Mouse (Mus musculus) kidney, adult 8-10 months (tissue): ENCODE measurements around the gene Lsp1.

ENCODE experiments used
- DNase-seq, 2 experiments: peaks; one replicate each; pipeline ENCODE4 v3.0.0; 2022

Lsp1 gene

DNA sequence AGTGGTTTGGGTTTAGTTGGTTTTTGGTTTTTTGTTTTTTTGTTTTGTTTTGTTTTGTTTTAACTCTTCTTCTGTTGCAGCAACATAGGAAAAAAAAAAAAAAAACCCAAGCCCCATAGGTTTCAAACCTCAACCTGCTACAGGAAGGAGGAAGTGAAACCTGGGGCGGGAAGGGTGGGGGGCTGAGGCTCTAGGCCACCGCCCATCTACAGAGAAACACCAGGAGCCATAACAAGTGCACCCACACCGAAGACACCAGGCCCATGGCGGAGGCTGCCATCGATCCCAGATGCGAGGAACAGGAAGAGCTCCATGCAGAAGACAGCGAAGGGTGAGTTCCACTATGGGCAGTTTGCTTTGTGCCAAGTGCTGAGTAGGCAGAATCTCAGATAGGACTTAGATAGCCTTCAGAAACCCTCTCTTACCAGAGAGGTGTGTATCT, at the start of gene Lsp1:
Lsp1 (plus strand) TSS at position 174 of the 442 bp plus-strand sequence.
- no peak for DNase-seq

GRCm38 (mm10) chr7:142413285-142413684, 47.3 kb upstream of the Lsp1 start:
- DNase-seq: no peak

GRCm38 (mm10) chr7:142415314-142415713, 45.3 kb upstream of the Lsp1 start:
- no peak for DNase-seq

- DNase-seq: no peak
These were observed 44.4 kb upstream of the Lsp1 start for GRCm38 (mm10) chr7:142416225-142416624.

GRCm38 (mm10) chr7:142418027-142418426, 42.6 kb upstream of the Lsp1 start:
- no peak for DNase-seq

DNA sequence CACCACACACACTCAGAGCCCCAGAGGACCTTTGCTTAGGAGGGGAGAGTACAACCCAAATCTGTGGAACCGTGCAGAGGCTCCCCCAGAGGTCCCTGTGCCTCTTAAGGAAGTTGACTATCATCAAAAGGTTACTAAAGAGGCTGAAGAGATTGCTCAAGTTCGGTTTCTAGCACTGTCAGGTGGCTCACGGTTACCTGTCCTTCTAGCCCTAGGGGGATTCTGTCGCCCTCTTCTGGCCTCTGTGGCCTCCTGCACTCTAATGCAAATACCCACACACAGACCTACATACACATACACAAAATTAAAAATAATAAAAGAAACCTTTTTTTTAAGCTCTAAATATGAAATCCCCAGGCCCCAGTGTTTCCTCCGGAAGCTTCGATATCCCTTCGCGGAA, 41.9 kb upstream of the Lsp1 start:
- DNase-seq: no peak

GRCm38 (mm10) chr7:142419887-142420286, 40.7 kb upstream of the Lsp1 start:
- no peak for DNase-seq

DNA sequence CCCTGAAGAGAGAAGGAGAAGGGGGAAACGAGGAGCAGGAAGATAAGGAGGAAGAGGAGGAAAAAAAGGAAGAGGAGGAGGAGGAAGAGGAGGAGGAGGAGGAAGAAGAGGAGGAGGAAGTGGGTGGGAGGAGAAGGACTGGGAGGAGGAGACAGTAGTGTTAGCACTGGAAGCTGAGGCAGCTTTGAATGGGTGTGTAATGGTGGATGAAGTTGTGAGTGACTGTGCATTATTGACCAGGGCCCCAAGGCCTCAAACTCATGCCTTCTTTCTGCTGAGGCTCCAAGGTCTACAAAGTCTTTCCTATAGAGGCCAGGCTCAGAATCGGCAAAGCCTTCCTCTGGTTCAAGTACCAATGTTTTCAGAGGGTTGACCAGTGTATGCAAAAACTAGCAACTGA, 38.8 kb upstream of the Lsp1 start:
- no peak for DNase-seq

GRCm38 (mm10) chr7:142425641-142426213, 34.9 kb upstream of the Lsp1 start:
- DNase-seq: peak in 1 of 2 experiments; percentile 26

DNA sequence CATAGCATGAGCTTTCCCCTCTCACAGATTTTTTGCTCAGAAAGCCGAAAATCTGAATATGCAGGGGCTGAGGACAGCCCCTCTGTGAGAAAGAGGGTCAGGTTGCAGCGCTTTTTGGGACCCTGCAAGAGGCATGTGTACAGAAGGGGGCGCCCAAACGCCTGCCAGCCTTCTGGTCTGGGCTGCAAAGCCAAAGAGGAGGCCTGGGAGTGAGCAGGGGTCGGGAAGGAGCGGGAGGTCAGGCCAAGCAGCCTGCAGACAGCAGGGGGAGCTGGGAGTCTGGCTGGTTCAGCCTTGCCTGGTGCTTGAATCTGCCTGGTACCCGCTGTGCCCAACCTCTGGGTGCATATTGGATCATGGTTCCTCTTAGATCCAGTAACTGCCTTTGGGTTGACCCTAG, 32.4 kb upstream of the Lsp1 start:
- DNase-seq: no peak

GRCm38 (mm10) chr7:142430160-142430678, 30.4 kb upstream of the Lsp1 start:
- DNase-seq: no peak

DNA sequence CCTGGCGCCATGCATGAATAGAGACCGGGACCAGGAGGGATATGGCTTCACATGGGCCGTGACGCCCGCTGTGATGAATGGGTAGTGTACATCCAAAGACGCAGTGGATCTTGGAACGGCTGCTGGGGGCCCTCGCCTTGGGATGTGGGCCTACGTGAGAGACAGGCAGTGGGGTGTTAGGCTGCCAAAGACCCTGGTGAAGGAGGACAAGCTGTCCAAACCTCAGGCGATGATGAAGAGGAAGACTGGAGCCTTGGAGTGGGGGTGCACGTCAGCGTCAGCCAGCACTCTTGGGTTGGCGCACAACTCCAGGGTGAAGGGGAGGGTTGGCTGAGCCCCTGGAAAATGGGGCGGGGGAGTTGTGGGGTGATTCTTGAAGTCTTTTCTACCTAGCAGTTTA, 29.5 kb upstream of the Lsp1 start:
- no peak for DNase-seq

- no peak for DNase-seq
These were observed 27.0 kb upstream of the Lsp1 start for GRCm38 (mm10) chr7:142433623-142434022.

GRCm38 (mm10) chr7:142434137-142434865, 26.3 kb upstream of the Lsp1 start, which contains the start of gene Syt8:
Syt8 (plus strand) TSS chr7:142434850.
- no peak for DNase-seq

- peak; percentile 45 to 66 for DNase-seq
These were observed 25.1 kb upstream of the Lsp1 start for GRCm38 (mm10) chr7:142435524-142435923.

DNA sequence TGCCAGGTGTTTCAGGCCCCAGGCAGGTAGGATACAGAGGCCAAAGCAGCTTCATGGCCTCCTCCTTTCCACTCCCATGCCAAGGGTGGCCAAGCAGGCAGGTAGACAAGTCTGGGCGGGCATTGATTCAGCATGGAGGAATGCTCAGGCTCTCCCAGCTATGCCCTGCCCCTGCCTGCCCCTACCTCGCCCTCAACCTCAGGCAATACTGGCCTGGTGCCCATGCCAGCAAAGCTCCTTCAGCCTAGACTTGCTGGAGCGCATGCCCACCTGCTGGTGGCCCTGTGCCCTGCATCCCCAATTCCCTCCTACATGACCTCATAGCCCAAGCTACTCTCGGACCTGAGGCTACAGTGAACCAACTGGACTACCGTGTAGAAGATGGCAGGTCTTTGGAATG, 23.3 kb upstream of the Lsp1 start:
- peak; percentile 37 to 59 for DNase-seq

- no peak for DNase-seq
These were observed 20.6 kb upstream of the Lsp1 start for GRCm38 (mm10) chr7:142439966-142440365.

GRCm38 (mm10) chr7:142440657-142441114, 19.9 kb upstream of the Lsp1 start:
- DNase-seq: no peak

DNA sequence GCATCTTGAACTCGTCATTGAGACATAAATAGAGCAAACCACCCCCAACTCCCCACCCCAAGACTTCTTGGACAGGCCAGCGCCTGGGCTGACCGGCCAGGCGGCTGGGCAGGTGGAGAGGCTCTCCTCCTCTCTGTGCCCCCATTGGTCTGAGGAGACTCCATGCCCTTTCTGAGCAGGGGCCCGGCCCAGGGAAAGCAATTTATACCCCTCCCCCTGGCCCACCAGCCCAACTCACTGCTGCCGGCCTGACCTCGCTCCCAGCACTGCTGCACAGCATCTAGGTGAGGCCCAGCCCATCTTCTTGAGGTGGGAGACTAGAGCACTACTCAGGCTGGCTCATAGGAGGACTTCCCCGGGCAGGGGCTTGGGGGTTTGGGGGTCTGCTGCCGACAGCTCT, 19.0 kb upstream of the Lsp1 start, which contains the start of gene Tnni2:
Tnni2 (plus strand) TSS at position 224 of the 400 bp plus-strand sequence.
- no peak for DNase-seq

- no peak for DNase-seq
These were observed 18.3 kb upstream of the Lsp1 start for GRCm38 (mm10) chr7:142442081-142442907.

DNA sequence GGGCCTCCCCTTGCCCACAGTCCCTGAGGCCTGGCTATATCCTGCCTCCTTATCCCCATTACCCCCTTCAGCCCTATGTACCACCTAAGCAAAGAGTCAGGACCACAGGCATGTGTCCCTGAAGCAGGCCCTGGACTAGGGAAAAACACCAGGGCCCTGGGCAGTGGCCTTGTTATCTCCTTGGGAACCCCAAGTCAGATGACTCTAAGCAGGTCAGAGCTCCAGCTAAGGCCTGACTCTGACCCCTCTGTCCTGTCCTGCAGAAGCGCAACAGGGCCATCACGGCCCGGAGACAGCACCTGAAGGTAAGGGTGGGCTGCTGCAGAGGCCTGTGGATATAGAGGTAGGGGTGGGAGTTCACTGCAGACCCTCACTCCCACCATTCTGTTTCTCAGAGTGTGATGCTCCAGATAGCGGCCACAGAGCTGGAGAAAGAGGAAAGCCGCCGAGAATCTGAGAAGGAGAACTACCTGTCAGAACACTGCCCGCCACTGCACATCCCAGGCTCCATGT, 17.6 kb upstream of the Lsp1 start:
- no peak for DNase-seq

- DNase-seq: no peak
These were observed 17.1 kb upstream of the Lsp1 start for GRCm38 (mm10) chr7:142443474-142443873.

DNA sequence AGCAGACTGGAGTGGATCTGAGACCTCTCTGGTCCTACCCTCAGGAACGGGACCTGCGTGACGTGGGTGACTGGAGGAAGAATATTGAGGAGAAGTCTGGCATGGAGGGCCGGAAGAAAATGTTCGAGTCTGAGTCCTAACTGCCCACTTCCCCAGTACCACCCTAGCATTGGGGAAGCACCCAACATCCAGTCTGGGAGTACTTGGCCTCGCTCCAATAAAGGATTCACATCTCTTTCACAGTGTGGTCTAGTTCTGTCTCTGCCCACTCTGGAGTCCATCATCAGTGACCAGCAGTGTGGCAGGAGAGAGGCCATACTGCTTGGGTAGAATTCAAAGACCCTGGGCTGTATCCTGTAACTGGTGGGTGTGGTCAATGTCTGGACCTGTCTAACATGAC, 16.4 kb upstream of the Lsp1 start:
- DNase-seq: no peak
